Mouse (Mus musculus) kidney, embryonic 14.5 days (tissue): ENCODE measurements around the gene Metap2. TPM values are rescaled to one million over a fixed set of nuclear protein-coding genes. Genes with fewer than 3 reads are reported as not detected.
"Not testable (repeated sequence)": the region's sequence is repeated elsewhere in the genome, so short reads cannot be mapped to it uniquely, and the experiment has no call there.

ENCODE experiments used
- ATAC-seq: fragments of 200-750 bp; cut with Nextera tagmentation; 2 replicates; pipeline ENCODE4 v1.8.0; 2017; ENCODE audit warnings: moderate number of reproducible peaks, mild to moderate bottlenecking, moderate TSS enrichment, moderate library complexity; ENCODE audit not compliant: low FRiP score, low TSS enrichment
- H3K27ac ChIP-seq: fragments of 300-500 bp; sonication (generic); 2 replicates; pipeline ENCODE4 v1.5.1; 2014; ENCODE audit warnings: low read depth, mild to moderate bottlenecking, low read length, moderate library complexity, mixed read lengths
- H3K27me3 ChIP-seq: fragments of 300-500 bp; sonication (generic); 2 replicates; pipeline ENCODE4 v1.6.1; 2014; ENCODE audit warnings: mild to moderate bottlenecking, low read length; ENCODE audit not compliant: control insufficient read depth, insufficient read depth
- H3K36me3 ChIP-seq: fragments of 300-500 bp; sonication (generic); 2 replicates; pipeline ENCODE4 v1.6.1; 2014; ENCODE audit warnings: low read length, mixed read lengths; ENCODE audit not compliant: control insufficient read depth, insufficient read depth
- H3K4me1 ChIP-seq: fragments of 300-500 bp; sonication (generic); 2 replicates; pipeline ENCODE4 v1.6.1; 2014; ENCODE audit warnings: low read length, mixed read lengths; ENCODE audit not compliant: control insufficient read depth, insufficient read depth
- H3K4me2 ChIP-seq: fragments of 300-500 bp; sonication (generic); replicated peaks from 2 replicates; pipeline ENCODE4 v1.6.1; 2014; ENCODE audit warnings: low read depth, mild to moderate bottlenecking, low read length
- H3K4me3 ChIP-seq: fragments of 300-500 bp; sonication (generic); 2 replicates; pipeline ENCODE4 v1.5.1; 2014; ENCODE audit warnings: mild to moderate bottlenecking, low read length
- H3K9ac ChIP-seq: fragments of 300-500 bp; sonication (generic); 2 replicates; pipeline ENCODE4 v1.6.1; 2014; ENCODE audit warnings: low read depth, mild to moderate bottlenecking, low read length, moderate library complexity
- H3K9me3 ChIP-seq: fragments of 300-500 bp; sonication (generic); 2 replicates; pipeline ENCODE4 v1.6.1; 2016; ENCODE audit warnings: low read length; ENCODE audit not compliant: control insufficient read depth
- WGBS: fragments of 180-500 bp; shearing (Covaris S2); extraction: QIAGEN DNeasy Blood & Tissue Kit; methylation state at CpG from one replicate; pipeline ENCODE4 v1.1.7; 2014; 5-methylcytosine and 5-hydroxymethylcytosine counted together
- polyA plus RNA-seq: library from polyadenylated mRNA; unstranded; fragments of >200 nt; fragmentation: Nextera tagmentation; extraction: Ambion mirVana; gene quantifications from 2 replicates; pipeline ENCODE4 v1.2.1, GENCODE M21; 2014

Gene Metap2
- polyA plus RNA-seq, 1 experiment from 2014 or later: 212 TPM

- ATAC-seq: no peak
- WGBS: 44% methylated on average over 9 of the region's 9 CpGs
- peaks cover 45% of the 10 kb centered on the region for H3K27me3 ChIP-seq
Observed at GRCm38 (mm10) chr10:93829898-93830831, 66.7 kb downstream of the Metap2 start.

DNA sequence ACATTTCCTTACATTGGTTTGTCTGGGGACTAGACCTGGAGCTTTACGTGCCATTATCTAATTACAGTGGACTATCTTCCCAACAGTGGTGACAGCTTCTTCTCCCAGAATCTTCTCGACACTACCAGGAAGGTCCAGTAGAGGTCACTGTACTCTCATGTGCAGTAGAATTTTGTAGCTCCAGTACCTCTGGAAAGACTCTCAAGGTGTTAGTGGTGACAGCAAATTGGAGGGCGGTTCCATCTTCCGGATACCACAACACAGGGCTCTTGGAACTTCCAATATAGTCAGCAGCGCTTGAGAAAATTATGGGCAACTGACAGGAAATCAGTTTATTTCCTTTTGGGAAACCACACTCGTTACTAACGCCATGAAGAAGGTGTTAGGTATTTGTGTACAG lies 78.2 kb downstream of the Metap2 start:
- no peak overlapping the region for H3K4me3 ChIP-seq
- H3K4me2 ChIP-seq: no peak overlapping the region
- no peaks in the 10 kb centered on the region for H3K9me3 ChIP-seq
- H3K36me3 ChIP-seq: no peaks in the 10 kb centered on the region
- no peaks in the 10 kb centered on the region for H3K4me1 ChIP-seq
- no peaks in the 10 kb centered on the region for H3K27me3 ChIP-seq
- ATAC-seq: no peak
- H3K27ac ChIP-seq: no peak overlapping the region
- no peak overlapping the region for H3K9ac ChIP-seq
- WGBS: 37% methylated on average over 7 of the region's 7 CpGs

More at GRCm38 (mm10) chr10:93829898-93830831, 66.7 kb downstream of the Metap2 start:
- no peak overlapping the region for H3K27ac ChIP-seq
- no peak overlapping the region for H3K4me3 ChIP-seq
- no peaks in the 10 kb centered on the region for H3K9me3 ChIP-seq
- H3K4me1 ChIP-seq: peaks cover 9% of the 10 kb centered on the region; the same call in 1 of the 2 replicates
- H3K36me3 ChIP-seq: no peaks in the 10 kb centered on the region
- H3K9ac ChIP-seq: no peak overlapping the region
- H3K4me2 ChIP-seq: no peak overlapping the region

GRCm38 (mm10) chr10:93813755-93814154 lies 83.1 kb downstream of the Metap2 start:
- no peaks in the 10 kb centered on the region for H3K27me3 ChIP-seq
- no peak overlapping the region for H3K4me2 ChIP-seq
- no peaks in the 10 kb centered on the region for H3K9me3 ChIP-seq
- H3K9ac ChIP-seq: no peak overlapping the region
- 88% methylated on average over 10 of the region's 10 CpGs for WGBS
- no peak overlapping the region for H3K27ac ChIP-seq
- H3K4me3 ChIP-seq: no peak overlapping the region
- no peak for ATAC-seq
- H3K36me3 ChIP-seq: no peaks in the 10 kb centered on the region
- no peaks in the 10 kb centered on the region for H3K4me1 ChIP-seq

- WGBS: 15% methylated on average over 10 of the region's 10 CpGs
- no peak overlapping the region for H3K4me2 ChIP-seq
- no peaks in the 10 kb centered on the region for H3K27me3 ChIP-seq
- H3K9me3 ChIP-seq: no peaks in the 10 kb centered on the region
- H3K4me3 ChIP-seq: no peak overlapping the region
- no peak overlapping the region for H3K9ac ChIP-seq
- no peaks in the 10 kb centered on the region for H3K36me3 ChIP-seq
- H3K4me1 ChIP-seq: no peaks in the 10 kb centered on the region
- ATAC-seq: no peak
- no peak overlapping the region for H3K27ac ChIP-seq
Observed at GRCm38 (mm10) chr10:93812774-93813415, 84.0 kb downstream of the Metap2 start.

- no peaks in the 10 kb centered on the region for H3K27me3 ChIP-seq
- 93% methylated on average over 7 of the region's 7 CpGs for WGBS
Observed at GRCm38 (mm10) chr10:93812098-93812497, 84.8 kb downstream of the Metap2 start.

GRCm38 (mm10) chr10:93810590-93811185 lies 86.2 kb downstream of the Metap2 start:
- Histone ChIP-seq H3K27me3 (no peaks in the 10 kb centered on the region), H3K9ac (no peak overlapping the region), H3K4me3 (no peak overlapping the region), H3K4me2 (no peak overlapping the region), H3K4me1 (no peaks in the 10 kb centered on the region), H3K36me3 (no peaks in the 10 kb centered on the region), H3K9me3 (no peaks in the 10 kb centered on the region), H3K27ac (no peak overlapping the region)
- WGBS: 44% methylated on average over 7 of the region's 7 CpGs
- ATAC-seq: no peak

More at GRCm38 (mm10) chr10:93812098-93812497, 84.8 kb downstream of the Metap2 start:
- no peak overlapping the region for H3K27ac ChIP-seq
- H3K4me3 ChIP-seq: no peak overlapping the region
- no peaks in the 10 kb centered on the region for H3K36me3 ChIP-seq
- H3K4me1 ChIP-seq: no peaks in the 10 kb centered on the region
- ATAC-seq: no peak
- H3K4me2 ChIP-seq: no peak overlapping the region
- no peak overlapping the region for H3K9ac ChIP-seq
- H3K9me3 ChIP-seq: no peaks in the 10 kb centered on the region

GRCm38 (mm10) chr10:93809438-93809837 lies 87.5 kb downstream of the Metap2 start:
- WGBS: 92% methylated on average over 8 of the region's 8 CpGs
- not testable (repeated sequence) for H3K4me3 ChIP-seq, H3K27ac ChIP-seq, H3K27me3 ChIP-seq, H3K4me1 ChIP-seq, ATAC-seq, H3K36me3 ChIP-seq, H3K9me3 ChIP-seq, H3K4me2 ChIP-seq, H3K9ac ChIP-seq
